In the genomic region with DNA sequence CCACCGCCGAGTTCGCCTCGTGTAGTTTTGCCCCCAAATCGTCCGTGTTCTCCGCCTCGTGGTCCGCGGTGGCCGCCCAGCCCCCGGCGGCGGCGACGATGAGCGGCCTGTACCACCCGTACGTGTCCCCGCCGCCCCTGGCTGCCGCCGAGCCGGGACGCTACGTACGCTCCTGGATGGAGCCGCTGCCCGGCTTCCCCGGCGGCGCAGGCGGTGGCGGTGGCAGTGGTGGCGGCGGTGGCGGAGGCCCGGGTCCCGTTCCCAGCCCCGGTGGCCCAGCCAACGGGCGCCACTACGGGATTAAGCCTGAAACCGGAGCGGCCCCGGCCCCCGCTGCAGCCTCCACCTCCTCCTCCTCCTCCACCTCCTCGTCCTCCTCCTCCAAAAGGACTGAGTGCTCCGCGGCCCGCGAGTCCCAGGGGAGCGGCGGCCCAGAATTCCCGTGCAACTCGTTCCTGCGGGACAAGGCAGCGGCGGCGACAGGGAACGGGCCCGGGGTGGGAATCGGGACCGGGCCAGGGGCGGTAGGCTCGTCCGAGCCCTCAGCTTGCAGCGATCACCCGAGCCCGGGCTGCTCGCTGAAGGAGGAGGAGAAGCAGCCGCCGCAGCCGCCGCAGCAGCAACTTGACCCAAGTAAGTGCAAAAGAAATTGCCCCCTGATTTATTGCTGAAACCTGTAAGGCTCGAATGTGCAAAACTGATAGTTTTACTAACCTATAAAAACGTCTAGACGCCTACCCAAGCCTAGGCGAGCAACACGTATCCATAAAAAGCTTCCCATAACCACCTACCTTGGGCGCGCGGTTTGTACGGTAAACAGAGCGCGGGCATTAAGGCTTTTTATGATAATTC, we compare ENCODE assay signal across 7 mouse cellular contexts. TPM values are rescaled to one million over a fixed set of nuclear protein-coding genes. Genes with fewer than 3 reads are reported as not detected.
DNase-seq lines count a peak whose midpoint lies in the region; ATAC-seq and TF ChIP-seq lines count a peak whose summit lies in the region.

No protein-coding gene starts in this region.

- H3K4me3 ChIP-seq in E14TG2a.4 (replicated peaks; ENCODE audit: low read length): peak overlapping the region; percentile 64
- H3K4me3 ChIP-seq in forebrain, embryonic 16.5 days (replicated peaks; ENCODE audit: low read length): peak overlapping the region; percentile 28
- peak overlapping the region; percentile 61 for H3K4me3 ChIP-seq in neural tube, embryonic 13.5 days

- no peak overlapping the region for H3K27ac ChIP-seq in forebrain, embryonic 16.5 days (ENCODE audit: low read length)
- H3K27ac ChIP-seq in neural tube, embryonic 13.5 days (replicated peaks): peak overlapping the region; percentile 95

- H3K4me2 ChIP-seq in forebrain, embryonic 16.5 days (ENCODE audit: low read length): peak overlapping the region; percentile 50
- peak overlapping the region; percentile 67 for H3K4me2 ChIP-seq in neural tube, embryonic 13.5 days

- TF ChIP-seq CTCF in E14TG2a.4 (conservative IDR thresholded peaks at IDR 0.05; ENCODE audit: low read length): no peak

- no peaks in the 10 kb centered on the region for H3K36me3 ChIP-seq in E14TG2a.4 (ENCODE audit: insufficient read depth, low read length)
- H3K36me3 ChIP-seq in forebrain, embryonic 16.5 days (ENCODE audit: control insufficient read depth, insufficient read depth): no peaks in the 10 kb centered on the region
- no peaks in the 10 kb centered on the region for H3K36me3 ChIP-seq in neural tube, embryonic 13.5 days

- H3K4me1 ChIP-seq in E14TG2a.4 (replicated peaks; ENCODE audit: low read depth, low read length): peaks cover 31% of the 10 kb centered on the region
- peaks cover 11% of the 10 kb centered on the region for H3K4me1 ChIP-seq in forebrain, embryonic 16.5 days (replicated peaks; ENCODE audit: control insufficient read depth, insufficient read depth, low read length)
- H3K4me1 ChIP-seq in neural tube, embryonic 13.5 days (replicated peaks): peaks cover 49% of the 10 kb centered on the region

- H3K9me3 ChIP-seq in E14TG2a.4 (ENCODE audit: low read length): no peaks in the 10 kb centered on the region
- H3K9me3 ChIP-seq in forebrain, embryonic 16.5 days (ENCODE audit: control insufficient read depth, low read length): no peaks in the 10 kb centered on the region
- no peaks in the 10 kb centered on the region for H3K9me3 ChIP-seq in neural tube, embryonic 13.5 days

- WGBS in forebrain, embryonic 16.5 days: under 1% methylated on average over 78 of the region's 86 CpGs
- WGBS in neural tube, embryonic 13.5 days: under 1% methylated on average over 81 of the region's 86 CpGs

- ATAC-seq in forebrain, embryonic 16.5 days: peak; percentile 49; the same call in 1 of the 2 replicates
- ATAC-seq in neural tube, embryonic 13.5 days (ENCODE audit: low read depth): peak; percentile 30

- peaks cover 97% of the 10 kb centered on the region for H3K27me3 ChIP-seq in E14TG2a.4 (ENCODE audit: insufficient read depth, low read length)
- peaks cover 90% of the 10 kb centered on the region for H3K27me3 ChIP-seq in forebrain, embryonic 16.5 days (replicated peaks; ENCODE audit: control insufficient read depth, insufficient read depth, low read length)
- H3K27me3 ChIP-seq in neural tube, embryonic 13.5 days: peaks cover 66% of the 10 kb centered on the region

- peak; percentile 23 for DNase-seq in CD4-positive, CD25-positive, alpha-beta regulatory T cell, adult 2 months (ENCODE audit: low read depth, low spot score)
- DNase-seq in kidney, postnatal 10 days: peak; percentile 73
- DNase-seq in right cerebral cortex, postnatal 25 days: no peak
- DNase-seq in thymus, postnatal 10 days (ENCODE audit: low spot score in 2 of 2): no peak

- H3K9ac ChIP-seq in forebrain, embryonic 16.5 days (replicated peaks; ENCODE audit: low read depth, low read length): no peak overlapping the region
- peak overlapping the region; percentile 96 for H3K9ac ChIP-seq in neural tube, embryonic 13.5 days

RNA-seq across cellular contexts. Expression of gene Hoxd9, which starts 0.9 kb away (rescaled TPM):
- not detected in 2 replicates for polyA plus RNA-seq in forebrain, embryonic 16.5 days (2015; fragmentation: Nextera tagmentation; extraction: Ambion mirVana)
- 27.7 and 42.7 TPM in 2 replicates for polyA plus RNA-seq in neural tube, embryonic 13.5 days (2015; fragmentation: Nextera tagmentation; extraction: Ambion mirVana)

RNA-seq across cellular contexts. Expression of gene Hoxd8, which starts 6.0 kb away (rescaled TPM):
- not detected in 2 replicates for polyA plus RNA-seq in forebrain, embryonic 16.5 days (2015; fragmentation: Nextera tagmentation; extraction: Ambion mirVana)
- 17.4 and 22.8 TPM in 2 replicates for polyA plus RNA-seq in neural tube, embryonic 13.5 days (2015; fragmentation: Nextera tagmentation; extraction: Ambion mirVana)

RNA-seq across cellular contexts. Expression of gene Hoxd10, which starts 6.7 kb away (rescaled TPM):
- polyA plus RNA-seq in forebrain, embryonic 16.5 days (2015; fragmentation: Nextera tagmentation; extraction: Ambion mirVana): not detected in 2 replicates
- 87.2 and 132 TPM in 2 replicates for polyA plus RNA-seq in neural tube, embryonic 13.5 days (2015; fragmentation: Nextera tagmentation; extraction: Ambion mirVana)

RNA-seq across cellular contexts. Expression of gene Hoxd3, which starts 13.3 kb away (rescaled TPM):
- not detected in 2 replicates for polyA plus RNA-seq in forebrain, embryonic 16.5 days (2015; fragmentation: Nextera tagmentation; extraction: Ambion mirVana)
- polyA plus RNA-seq in neural tube, embryonic 13.5 days (2015; fragmentation: Nextera tagmentation; extraction: Ambion mirVana): 24.2 and 33.8 TPM in 2 replicates

RNA-seq across cellular contexts. Expression of gene Hoxd4, which starts 13.3 kb away (rescaled TPM):
- not detected in 2 replicates for polyA plus RNA-seq in forebrain, embryonic 16.5 days (2015; fragmentation: Nextera tagmentation; extraction: Ambion mirVana)
- 6.9 and 7.2 TPM in 2 replicates for polyA plus RNA-seq in neural tube, embryonic 13.5 days (2015; fragmentation: Nextera tagmentation; extraction: Ambion mirVana)

Comparison
In these comparisons a context has a peak if more than half of its experiments do, and no peak if none do; other contexts are left out.
1. DNase-seq: peak in CD4-positive, CD25-positive, alpha-beta regulatory T cell, adult 2 months (single experiment) and kidney, postnatal 10 days (single experiment); none in right cerebral cortex, postnatal 25 days (single experiment) and thymus, postnatal 10 days (0 of 2).
2. RNA of gene Hoxd9, which starts 0.9 kb away (polyA plus RNA-seq): 27.7 to 42.7 TPM in neural tube, embryonic 13.5 days; not detected in forebrain, embryonic 16.5 days; every median in the first group is over 10 times any median in the second.
3. RNA of gene Hoxd8, which starts 6.0 kb away (polyA plus RNA-seq): 17.4 to 22.8 TPM in neural tube, embryonic 13.5 days; not detected in forebrain, embryonic 16.5 days; every median in the first group is over 10 times any median in the second.
4. RNA of gene Hoxd10, which starts 6.7 kb away (polyA plus RNA-seq): 87.2 to 132 TPM in neural tube, embryonic 13.5 days; not detected in forebrain, embryonic 16.5 days; every median in the first group is over 10 times any median in the second.
5. Peak in every context shown above with its lines, with median percentiles within 50 percentile points of each other: H3K4me3 ChIP-seq.